Mouse (Mus musculus) spleen, adult 2 months (tissue): ENCODE results near the gene Akr1a1.

Experiments used
- CTCF ChIP-seq: fragments of 200-500 bp; IDR thresholded peaks from 2 replicates; pipeline ENCODE4 v1.5.1; 2011; ENCODE audit warnings: mild to moderate bottlenecking, inconsistent platforms; ENCODE audit not compliant: insufficient read depth, insufficient read length, insufficient replicate concordance; ENCODE audit errors: extremely low read depth
- POLR2A ChIP-seq: fragments of 200-500 bp; IDR thresholded peaks from 2 replicates; pipeline ENCODE4 v1.6.1; 2011; ENCODE audit warnings: low read depth, low read length, inconsistent platforms

GRCm38 (mm10) chr4:116700964-116701363 lies 49.5 kb upstream of the Akr1a1 start:
- no peak for TF ChIP-seq POLR2A
- TF ChIP-seq CTCF, result no peak
